Mouse (Mus musculus) hindbrain, embryonic 10.5 days (tissue): Measurements from ENCODE around the gene Aff3. TPM values are rescaled to one million over a fixed set of nuclear protein-coding genes. Genes with fewer than 3 reads are reported as not detected.
A peak's percentile ranks its signal among the peaks of the same experiment; 100 is the strongest.

ENCODE experiments used
- DNase-seq: peaks from one replicate; pipeline ENCODE4 v3.0.0-alpha.2; 2017; ENCODE audit warnings: low spot score
- H3K27ac ChIP-seq: fragments of 300-500 bp; sonication (generic); 2 replicates; pipeline ENCODE4 v1.5.1; 2016; ENCODE audit warnings: mild to moderate bottlenecking, moderate library complexity
- H3K27me3 ChIP-seq: fragments of 300-500 bp; sonication (generic); 2 replicates; pipeline ENCODE4 v1.6.1; 2016; ENCODE audit warnings: mild to moderate bottlenecking; ENCODE audit not compliant: poor library complexity, insufficient read depth, severe bottlenecking
- H3K36me3 ChIP-seq: fragments of 300-500 bp; sonication (generic); 2 replicates; pipeline ENCODE4 v1.6.1; 2016; ENCODE audit warnings: mild to moderate bottlenecking, moderate library complexity
- H3K4me1 ChIP-seq: fragments of 300-500 bp; sonication (generic); replicated peaks from 2 replicates; pipeline ENCODE4 v1.6.1; 2016; ENCODE audit warnings: mild to moderate bottlenecking
- H3K4me3 ChIP-seq: fragments of 300-500 bp; sonication (generic); 2 replicates; pipeline ENCODE4 v1.5.1; 2016; ENCODE audit warnings: mild to moderate bottlenecking, moderate library complexity
- H3K9me3 ChIP-seq: fragments of 300-500 bp; sonication (generic); 2 replicates; pipeline ENCODE4 v1.6.1; 2016; ENCODE audit warnings: mild to moderate bottlenecking, moderate library complexity
- WGBS: fragments of 180-500 bp; shearing (Covaris S2); methylation state at CpG from one replicate; pipeline ENCODE4 v1.1.7; 2016; 5-methylcytosine and 5-hydroxymethylcytosine counted together
- polyA plus RNA-seq: library from polyadenylated mRNA; unstranded; fragments of >200 nt; fragmentation: Nextera tagmentation; extraction: Ambion mirVana; gene quantifications from 2 replicates; pipeline ENCODE4 v1.2.1, GENCODE M21; 2016

Gene Aff3
- 7.8 and 11.4 TPM in 2 replicates for polyA plus RNA-seq

DNA sequence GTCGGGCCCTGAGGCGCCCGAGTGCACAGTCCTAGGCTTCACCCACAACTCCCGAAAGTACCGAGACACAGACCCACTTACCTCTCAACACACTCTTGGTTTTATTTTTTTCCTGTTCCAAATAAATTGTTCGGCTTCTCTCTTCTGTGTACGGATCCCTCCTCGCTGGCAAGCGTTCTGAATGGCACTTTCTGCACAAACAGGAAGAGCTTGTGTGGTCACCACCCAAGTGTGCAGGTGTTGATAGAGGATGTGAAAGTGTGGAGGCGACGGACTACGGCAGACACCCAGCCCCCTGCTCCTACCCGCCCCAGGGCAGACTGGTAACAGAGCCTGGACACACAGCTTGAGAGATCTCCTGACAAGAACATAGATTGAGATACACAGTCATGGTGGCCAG, at the start of gene Aff3:
TSS of gene Aff3 (minus strand) at position 179 of the 400 bp plus-strand sequence.
- no peaks in the 10 kb centered on the region for H3K9me3 ChIP-seq
- H3K27ac ChIP-seq = no peak within 1 kb of the TSS
- H3K36me3 ChIP-seq = no peaks in the 10 kb centered on the region
- no peak within 1 kb of the TSS for H3K4me3 ChIP-seq
- H3K27me3 ChIP-seq = no peaks in the 10 kb centered on the region
- peaks cover 7% of the 10 kb centered on the region; the same call in 1 of the 2 replicates for H3K4me1 ChIP-seq
- no peak for DNase-seq
- WGBS = 89% methylated on average over 13 of the region's 13 CpGs

DNA sequence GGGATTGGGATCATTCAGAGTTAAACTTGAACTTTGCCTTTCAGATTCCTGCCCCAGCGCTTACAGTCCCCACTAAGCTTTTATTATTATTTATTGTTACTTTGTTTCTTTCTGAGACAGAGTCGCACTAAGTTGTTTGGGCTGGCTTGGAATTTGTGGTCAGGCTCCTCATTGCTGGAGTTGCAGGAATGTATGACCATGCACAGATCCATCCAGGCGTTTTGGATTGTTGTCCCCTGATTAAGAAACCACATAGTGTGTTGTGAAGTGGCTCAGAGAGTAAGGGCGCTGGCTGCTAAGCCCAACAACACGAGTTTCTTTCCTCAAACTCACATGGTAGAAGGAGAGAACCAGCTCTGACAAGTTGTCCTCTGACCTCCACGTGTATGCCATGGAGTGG, 35.9 kb upstream of the Aff3 start:
- no peak overlapping the region for H3K4me3 ChIP-seq
- peaks cover 8% of the 10 kb centered on the region for H3K4me1 ChIP-seq
- no peak overlapping the region for H3K27ac ChIP-seq
- no peaks in the 10 kb centered on the region for H3K9me3 ChIP-seq
- H3K36me3 ChIP-seq = no peaks in the 10 kb centered on the region
- WGBS = 80% methylated on average over 6 of the region's 6 CpGs
- DNase-seq = no peak
- no peaks in the 10 kb centered on the region for H3K27me3 ChIP-seq

DNA sequence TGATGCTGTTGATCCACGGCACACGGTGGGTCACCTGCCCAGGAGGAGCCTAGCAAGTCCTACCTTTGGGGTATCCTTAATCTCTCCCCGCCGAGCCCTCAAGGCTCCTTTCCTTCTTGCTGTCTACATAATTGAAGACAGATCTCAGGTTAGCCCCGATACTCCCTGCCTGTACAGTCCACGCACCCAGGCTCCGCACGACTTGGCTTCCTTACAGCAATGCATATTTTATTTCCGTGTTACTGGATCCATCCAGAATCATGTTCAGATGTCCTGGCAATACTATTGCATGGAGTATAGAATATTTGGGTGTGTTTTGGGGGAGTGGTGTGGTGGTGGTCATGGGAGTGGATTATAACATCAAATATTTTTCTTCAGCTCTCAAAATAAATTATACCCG, 34.5 kb upstream of the Aff3 start:
- no peak for DNase-seq
- no peaks in the 10 kb centered on the region for H3K36me3 ChIP-seq
- H3K27ac ChIP-seq = no peak overlapping the region
- peaks cover 8% of the 10 kb centered on the region for H3K4me1 ChIP-seq
- WGBS = 90% methylated on average over 10 of the region's 10 CpGs
- H3K27me3 ChIP-seq = no peaks in the 10 kb centered on the region
- no peaks in the 10 kb centered on the region for H3K9me3 ChIP-seq
- no peak overlapping the region for H3K4me3 ChIP-seq

DNA sequence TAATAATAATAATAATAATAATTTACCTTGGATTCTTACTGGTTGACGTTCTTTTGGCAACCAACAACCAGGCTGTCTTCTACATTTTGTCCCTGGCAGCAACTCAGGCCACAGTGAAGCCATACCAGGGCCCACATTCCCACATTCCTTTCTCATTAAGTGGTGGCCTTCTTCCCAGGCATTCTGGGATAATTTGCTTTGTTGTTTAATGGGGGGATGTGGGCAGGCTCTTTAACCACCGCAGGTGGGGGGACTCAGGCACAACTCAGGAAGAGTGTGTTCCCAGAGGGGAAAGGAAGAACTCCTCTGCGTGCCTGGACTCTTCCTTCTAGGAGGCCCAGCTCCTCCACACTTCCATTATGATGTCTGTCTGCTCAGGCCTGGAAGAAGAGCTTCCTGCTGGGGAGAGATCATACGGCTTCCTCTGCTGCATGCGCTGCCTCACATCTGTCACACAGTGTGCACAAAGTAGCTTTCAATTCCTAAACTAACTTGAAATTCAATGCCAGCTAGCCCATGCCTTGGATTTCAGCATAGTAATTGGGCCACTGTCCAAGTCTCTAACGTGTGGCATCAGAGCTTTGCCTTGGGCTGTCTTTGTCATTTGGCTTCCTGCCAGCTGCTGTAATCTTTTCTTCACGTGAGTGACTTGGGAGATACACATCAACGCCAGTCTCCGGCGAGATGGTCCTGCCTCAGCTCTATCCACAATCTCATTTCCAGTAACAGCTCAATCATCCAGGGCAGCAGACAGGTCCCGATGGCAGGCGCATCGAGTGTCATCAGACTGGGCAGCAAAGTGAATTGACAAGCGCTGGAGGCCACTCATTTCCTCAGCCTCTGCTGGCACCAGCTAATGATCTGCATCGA, 31.3 kb upstream of the Aff3 start:
- Histone ChIP-seq H3K27me3 (no peaks in the 10 kb centered on the region), H3K4me3 (no peak overlapping the region), H3K27ac (peak overlapping the region; percentile 50), H3K4me1 (peaks cover 8% of the 10 kb centered on the region), H3K36me3 (no peaks in the 10 kb centered on the region), H3K9me3 (no peaks in the 10 kb centered on the region)
- WGBS = 68% methylated on average over 15 of the region's 15 CpGs
- no peak for DNase-seq

DNA sequence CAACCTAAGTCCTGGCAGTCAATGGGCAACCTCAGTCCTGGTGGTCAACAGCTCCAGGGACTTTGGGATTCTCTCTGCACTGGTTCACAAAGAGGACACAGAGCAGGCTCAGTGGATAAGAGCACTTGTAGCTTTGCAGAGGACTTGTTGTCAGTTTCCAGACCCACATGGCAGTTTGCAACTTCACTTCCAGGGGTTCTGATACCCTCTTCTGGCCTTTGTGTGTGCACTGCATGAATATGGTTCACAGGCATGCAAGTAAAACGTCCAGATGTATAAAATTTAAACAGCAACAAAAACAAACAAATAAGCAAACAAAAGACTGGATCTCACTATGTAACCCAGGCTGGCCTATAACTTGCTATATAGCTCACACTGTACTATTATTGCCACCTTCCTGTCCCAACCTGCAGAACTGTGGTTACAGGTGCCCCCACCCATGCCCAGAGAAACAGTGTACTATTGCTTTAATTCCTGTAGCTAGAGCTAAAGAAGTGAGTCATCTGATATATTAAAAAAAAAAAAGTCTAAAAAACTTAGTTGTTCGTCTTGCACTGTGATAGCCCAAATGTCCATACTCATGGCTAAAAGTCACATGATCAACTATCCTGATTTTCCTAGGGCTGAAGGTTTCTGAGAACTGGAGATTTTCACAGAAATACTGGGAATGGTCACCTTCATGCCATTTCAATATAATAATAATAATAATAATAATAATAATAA, 30.5 kb upstream of the Aff3 start:
- WGBS = 82% methylated on average over 2 of the region's 2 CpGs

DNA sequence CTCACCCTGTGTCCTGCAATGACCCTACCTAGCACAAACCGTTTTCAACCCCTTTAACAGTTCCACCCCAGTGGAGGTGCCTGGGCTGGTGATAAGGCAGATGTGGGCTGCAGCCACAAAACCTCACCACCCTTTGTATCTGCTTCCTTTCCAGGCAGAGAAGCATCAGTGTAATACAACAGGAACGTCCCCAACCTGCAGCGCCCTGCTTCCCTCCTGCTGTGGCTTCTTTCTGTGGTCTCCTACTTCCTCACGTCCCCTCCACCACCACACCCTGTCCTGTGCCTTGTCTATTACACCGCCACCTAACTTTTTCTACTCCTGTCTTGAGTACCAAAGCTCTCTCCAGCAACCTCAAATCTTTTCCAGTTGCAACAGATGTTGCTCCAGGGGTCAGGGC, 29.4 kb upstream of the Aff3 start:
- no peak overlapping the region for H3K27ac ChIP-seq
- no peak overlapping the region for H3K4me3 ChIP-seq
- 66% methylated on average over 5 of the region's 5 CpGs for WGBS
- no peaks in the 10 kb centered on the region for H3K27me3 ChIP-seq
- H3K9me3 ChIP-seq = no peaks in the 10 kb centered on the region
- H3K36me3 ChIP-seq = no peaks in the 10 kb centered on the region
- DNase-seq = no peak
- peaks cover 8% of the 10 kb centered on the region for H3K4me1 ChIP-seq

More for the DNA sequence above, 30.5 kb upstream of the Aff3 start:
- peaks cover 8% of the 10 kb centered on the region for H3K4me1 ChIP-seq
- no peaks in the 10 kb centered on the region for H3K36me3 ChIP-seq
- no peak overlapping the region for H3K4me3 ChIP-seq
- H3K27ac ChIP-seq = no peak overlapping the region
- no peaks in the 10 kb centered on the region for H3K9me3 ChIP-seq
- no peak for DNase-seq
- H3K27me3 ChIP-seq = no peaks in the 10 kb centered on the region

DNA sequence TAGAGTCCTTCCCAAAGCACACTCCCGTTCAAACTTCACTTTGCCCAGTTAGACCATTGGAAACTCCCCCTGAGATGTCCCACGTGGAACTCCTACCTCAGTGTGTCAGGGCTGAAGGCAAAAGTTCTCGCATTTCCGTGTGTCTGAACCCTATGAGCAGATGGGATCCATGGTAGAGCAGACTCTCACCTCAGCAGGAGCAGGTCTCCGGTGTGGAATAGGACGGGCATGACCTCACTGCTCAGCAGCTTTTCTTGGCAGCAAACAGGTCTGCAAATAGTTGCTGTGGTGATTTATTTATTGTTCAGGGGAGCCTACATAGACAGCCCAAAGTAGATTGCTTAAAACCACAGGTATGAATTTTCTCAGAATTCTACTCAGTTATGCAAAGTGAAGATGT, 25.7 kb upstream of the Aff3 start:
- DNase-seq = no peak
- Histone ChIP-seq H3K9me3 (no peaks in the 10 kb centered on the region), H3K4me3 (no peak overlapping the region), H3K36me3 (no peaks in the 10 kb centered on the region), H3K27ac (no peak overlapping the region), H3K4me1 (no peaks in the 10 kb centered on the region; the same call in 1 of the 2 replicates), H3K27me3 (no peaks in the 10 kb centered on the region)
- WGBS = 84% methylated on average over 6 of the region's 6 CpGs

DNA sequence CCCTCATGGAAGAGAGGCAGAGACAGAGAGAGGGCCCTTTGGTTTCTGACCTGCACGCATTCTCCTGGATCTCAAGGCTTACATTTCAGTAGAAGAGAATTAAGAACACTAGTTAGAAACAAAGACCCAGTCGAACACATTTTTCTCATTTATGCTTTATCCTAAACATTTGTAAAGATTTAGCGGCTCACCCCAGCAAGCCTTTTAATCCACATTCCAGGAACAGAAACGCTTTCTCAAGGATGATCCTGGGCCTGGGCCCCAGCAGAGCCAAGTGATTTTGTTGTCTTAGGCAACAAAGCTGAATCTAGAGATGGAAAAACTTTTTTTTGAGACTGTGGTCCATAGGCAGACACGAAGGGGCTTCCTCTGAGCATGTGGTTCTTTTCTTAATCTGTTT, 23.5 kb upstream of the Aff3 start:
- no peak overlapping the region for H3K27ac ChIP-seq
- no peaks in the 10 kb centered on the region for H3K36me3 ChIP-seq
- DNase-seq = no peak
- H3K27me3 ChIP-seq = no peaks in the 10 kb centered on the region
- no peaks in the 10 kb centered on the region; the same call in 1 of the 2 replicates for H3K4me1 ChIP-seq
- 75% methylated on average over 5 of the region's 5 CpGs for WGBS
- no peaks in the 10 kb centered on the region for H3K9me3 ChIP-seq
- H3K4me3 ChIP-seq = no peak overlapping the region

DNA sequence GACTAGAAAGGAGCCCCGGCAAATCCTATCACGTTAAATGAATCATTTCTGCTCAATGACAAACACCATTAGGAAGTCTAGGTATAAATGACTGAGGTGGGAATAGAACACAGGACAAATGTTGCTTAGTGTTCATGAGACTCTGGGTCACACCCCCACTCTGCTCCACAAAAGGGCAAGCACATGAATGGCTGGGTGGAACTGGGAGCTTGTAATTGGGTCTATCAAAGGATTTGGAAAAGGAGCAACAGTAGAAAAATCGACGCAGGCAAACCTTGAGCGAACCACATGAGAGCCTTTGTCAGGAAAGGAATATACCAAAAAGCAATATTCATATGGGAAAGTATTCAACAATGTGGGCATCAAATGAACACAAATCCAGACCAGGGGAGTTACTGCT, 21.0 kb upstream of the Aff3 start:
- no peaks in the 10 kb centered on the region for H3K36me3 ChIP-seq
- H3K9me3 ChIP-seq = no peaks in the 10 kb centered on the region
- H3K4me1 ChIP-seq = no peaks in the 10 kb centered on the region; the same call in 1 of the 2 replicates
- H3K27me3 ChIP-seq = no peaks in the 10 kb centered on the region
- DNase-seq = no peak
- H3K4me3 ChIP-seq = no peak overlapping the region
- H3K27ac ChIP-seq = no peak overlapping the region
- WGBS = 89% methylated on average over 5 of the region's 5 CpGs

DNA sequence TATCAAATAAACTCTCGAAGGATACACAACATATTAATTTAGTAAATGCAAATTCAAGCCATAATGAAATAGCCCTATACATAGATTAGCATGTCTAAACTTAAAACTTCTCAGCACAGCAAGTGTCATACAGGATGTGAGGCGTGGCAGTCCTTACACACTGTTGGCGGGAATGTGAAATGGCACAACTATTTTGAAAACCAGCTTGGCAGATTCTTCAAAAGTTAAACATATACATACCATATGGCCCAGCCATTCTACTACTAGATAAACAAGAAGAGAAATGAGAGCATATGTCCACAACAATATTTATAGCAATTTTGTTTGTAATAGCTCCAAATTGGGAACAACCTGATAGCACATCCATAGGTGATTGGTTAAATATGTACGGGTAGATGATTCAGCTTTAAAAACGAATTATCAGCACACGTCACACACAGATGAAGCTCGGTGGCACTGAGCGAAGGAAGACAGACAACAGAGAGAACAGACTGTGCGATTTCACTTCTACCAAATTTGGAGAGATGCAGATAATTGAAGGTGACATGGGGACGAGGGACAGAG, 18.5 kb upstream of the Aff3 start:
- WGBS = 87% methylated on average over 10 of the region's 10 CpGs
- H3K9me3 ChIP-seq = no peaks in the 10 kb centered on the region
- H3K4me1 ChIP-seq = no peaks in the 10 kb centered on the region
- no peak for DNase-seq
- H3K36me3 ChIP-seq = no peaks in the 10 kb centered on the region
- no peaks in the 10 kb centered on the region for H3K27me3 ChIP-seq
- H3K27ac ChIP-seq = no peak overlapping the region
- no peak overlapping the region for H3K4me3 ChIP-seq

DNA sequence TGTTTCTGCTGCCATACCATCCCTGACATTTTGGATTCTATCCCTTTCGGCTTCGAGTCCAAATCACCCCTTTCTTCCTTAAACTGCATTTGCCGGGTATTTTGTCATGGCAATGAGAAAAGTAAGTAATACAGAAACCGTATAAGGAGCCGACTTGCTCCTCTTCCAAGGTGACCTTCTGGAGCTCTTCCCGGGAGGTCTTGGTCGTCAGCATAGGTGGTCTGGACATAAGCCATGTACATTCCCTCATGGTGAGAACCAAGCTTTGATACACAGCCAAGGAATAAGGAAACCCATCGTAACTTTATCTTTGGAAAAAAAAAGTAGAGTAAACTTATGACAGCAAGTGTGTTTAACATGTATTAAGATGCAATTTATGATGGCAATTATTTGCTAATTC, 15.1 kb upstream of the Aff3 start:
- WGBS = 90% methylated on average over 8 of the region's 8 CpGs
- H3K36me3 ChIP-seq = no peaks in the 10 kb centered on the region
- peaks cover 5% of the 10 kb centered on the region; the same call in 1 of the 2 replicates for H3K9me3 ChIP-seq
- DNase-seq = no peak
- no peak overlapping the region for H3K27ac ChIP-seq
- no peaks in the 10 kb centered on the region for H3K27me3 ChIP-seq
- no peak overlapping the region for H3K4me3 ChIP-seq
- H3K4me1 ChIP-seq = no peaks in the 10 kb centered on the region

DNA sequence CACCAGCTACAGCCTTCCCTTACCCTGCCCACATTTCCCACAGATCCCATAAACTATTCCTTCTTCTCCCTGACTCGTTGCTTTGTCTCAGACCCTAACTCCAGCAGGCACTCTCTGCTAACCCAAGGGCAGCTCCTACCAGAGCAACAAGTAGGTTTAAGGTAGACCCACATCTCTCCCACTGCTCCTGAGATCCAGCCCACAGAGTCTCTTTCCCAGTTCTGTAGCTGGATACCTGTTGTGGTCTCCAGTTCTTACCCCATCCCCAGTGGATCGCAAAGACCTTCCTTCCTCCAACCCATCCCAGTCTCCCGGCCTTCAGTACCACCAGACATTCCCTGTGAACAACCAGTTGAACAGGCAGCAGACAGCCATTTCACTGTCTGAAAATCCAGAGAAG, 7.0 kb upstream of the Aff3 start:
- Histone ChIP-seq H3K4me3 (no peak overlapping the region), H3K27ac (no peak overlapping the region), H3K27me3 (no peaks in the 10 kb centered on the region), H3K36me3 (no peaks in the 10 kb centered on the region), H3K4me1 (no peaks in the 10 kb centered on the region), H3K9me3 (peaks cover 6% of the 10 kb centered on the region; the same call in 1 of the 2 replicates)
- 85% methylated on average over 3 of the region's 3 CpGs for WGBS
- DNase-seq = no peak

DNA sequence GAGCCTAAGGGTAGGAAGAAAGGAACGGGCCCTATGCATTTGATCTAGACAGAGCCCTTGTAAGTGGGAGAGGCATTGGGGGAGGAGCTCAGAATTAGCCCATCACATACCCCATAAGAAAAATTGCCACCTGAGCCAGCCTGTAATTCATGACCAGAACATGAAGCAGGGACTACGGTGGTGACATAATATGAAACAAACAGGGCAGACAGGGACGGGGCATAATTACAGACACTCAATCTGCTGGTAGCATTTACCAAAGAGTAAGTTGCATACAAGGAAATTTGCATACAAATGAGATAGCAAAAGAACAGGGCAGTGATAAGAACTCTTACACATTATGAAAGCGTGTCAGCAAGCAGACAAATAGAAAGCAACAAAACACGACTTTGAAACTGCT, 6.3 kb upstream of the Aff3 start:
- Histone ChIP-seq H3K9me3 (peaks cover 6% of the 10 kb centered on the region; the same call in 1 of the 2 replicates), H3K36me3 (no peaks in the 10 kb centered on the region), H3K4me1 (no peaks in the 10 kb centered on the region), H3K27ac (no peak overlapping the region), H3K4me3 (no peak overlapping the region), H3K27me3 (no peaks in the 10 kb centered on the region)
- WGBS = 83% methylated on average over 5 of the region's 5 CpGs
- no peak for DNase-seq
